In the genomic region with DNA sequence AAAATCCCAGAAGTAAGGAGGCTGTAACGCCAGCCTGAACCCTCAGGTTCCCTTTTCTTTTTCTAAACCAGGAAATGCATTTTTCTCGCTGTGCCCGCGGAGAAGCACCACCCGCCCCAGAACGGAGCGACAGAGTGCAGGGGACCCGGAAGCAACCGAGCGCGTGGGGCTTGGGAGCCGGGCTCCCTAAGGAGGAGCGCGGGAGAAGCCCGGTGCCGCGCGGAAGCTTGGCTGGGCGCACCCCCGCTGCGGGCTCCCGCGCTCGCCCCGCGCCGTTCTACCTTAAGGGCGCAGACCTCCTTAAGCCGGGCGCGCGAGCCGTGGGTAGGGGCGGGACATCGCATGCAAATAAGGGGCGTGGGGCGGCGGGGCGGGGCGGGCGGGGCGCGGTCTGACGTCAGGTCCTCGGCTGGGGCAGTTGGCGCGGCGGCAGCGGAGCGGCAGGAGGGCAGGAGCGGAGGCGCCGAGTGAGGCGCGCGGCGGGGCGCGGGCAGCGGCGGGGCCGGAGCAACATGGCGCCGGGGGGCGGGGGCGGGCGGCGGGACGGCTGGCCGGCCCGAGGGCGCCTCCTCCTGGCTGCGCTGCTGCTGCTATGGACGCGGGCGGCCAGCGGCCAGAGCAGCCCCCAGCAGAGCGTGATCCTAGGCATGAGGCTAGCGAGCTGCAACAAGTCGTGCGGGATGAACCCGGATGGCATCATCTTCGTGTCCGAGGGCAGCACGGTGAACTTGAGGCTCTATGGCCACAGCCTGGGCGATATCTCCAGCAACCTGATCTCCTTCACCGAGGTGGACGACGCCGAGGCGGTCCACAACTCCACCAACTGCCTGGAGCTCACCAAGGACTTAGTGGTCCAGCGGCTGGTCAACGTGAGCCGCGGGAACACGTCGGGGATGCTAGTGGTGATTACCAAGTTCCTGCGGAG, we compare ENCODE assay signal across 8 mouse cellular contexts. TPM values are rescaled to one million over a fixed set of nuclear protein-coding genes. Genes with fewer than 3 reads are reported as not detected.
A peak's percentile ranks its signal among the peaks of the same experiment; 100 is the strongest.
DNase-seq lines count a peak whose midpoint lies in the region; ATAC-seq and TF ChIP-seq lines count a peak whose summit lies in the region.

Cnnm4 (plus strand) TSS at position 440 of the 925 bp plus-strand sequence.

- DNase-seq in cerebellum, adult 11 months: peak; percentile 87
- peak; percentile 90 for DNase-seq in forebrain, embryonic 14.5 days (ENCODE audit: low spot score)
- peak; percentile 87 to 90 for DNase-seq in heart, postnatal 14 days
- peak; percentile 84 for DNase-seq in layer of hippocampus, adult 11-12 months (ENCODE audit: low spot score)
- peak; percentile 96 for DNase-seq in liver, postnatal 0 days
- DNase-seq in telencephalon, adult 2 months (ENCODE audit: low read depth, low spot score): peak; percentile 80

- H3K27ac ChIP-seq in ES-Bruce4 (ENCODE audit: insufficient read depth, low read length): no peak within 1 kb of the TSS
- 0 out of 2 replicates have a peak within 1 kb of the TSS, but pooled peaks have one; percentile 14 for H3K27ac ChIP-seq in forebrain, embryonic 14.5 days (ENCODE audit: low read depth, low read length)
- H3K27ac ChIP-seq in liver, postnatal 0 days (ENCODE audit: low read depth): peak within 1 kb of the TSS; percentile 92
- H3K27ac ChIP-seq in neural tube, embryonic 13.5 days (replicated peaks): peak within 1 kb of the TSS; percentile 39

- H3K4me3 ChIP-seq in ES-Bruce4 (ENCODE audit: low read depth, low read length): peak within 1 kb of the TSS; percentile 88
- H3K4me3 ChIP-seq in forebrain, embryonic 14.5 days (ENCODE audit: low read depth, low read length): peak within 1 kb of the TSS; percentile 56
- peak within 1 kb of the TSS; percentile 77 for H3K4me3 ChIP-seq in liver, postnatal 0 days (ENCODE audit: low read depth, low read length)
- H3K4me3 ChIP-seq in neural tube, embryonic 13.5 days: peak within 1 kb of the TSS; percentile 62

- no peak for TF ChIP-seq POLR2A in ES-Bruce4 (IDR thresholded peaks at IDR 0.05; ENCODE audit: insufficient read depth, low read length)

- intact Hi-C loops in heart, postnatal 14 days (cut with DNase I): loop anchor here (2.0 kb wide), 2 partner anchors 27 to 103 kb away; partner anchors contain the start of genes Kansl3 and Lman2l

- TF ChIP-seq EP300 in ES-Bruce4 (IDR thresholded peaks at IDR 0.05; ENCODE audit: insufficient read depth, low read depth, low read length): no peak
- no peak for TF ChIP-seq EP300 in liver, postnatal 0 days (IDR thresholded peaks at IDR 0.05; ENCODE audit: low read depth)

- ATAC-seq in forebrain, embryonic 14.5 days: peak; percentile 93
- peak; percentile 92 for ATAC-seq in liver, postnatal 0 days
- peak; percentile 91 for ATAC-seq in neural tube, embryonic 13.5 days (ENCODE audit: low read depth)

- H3K27me3 ChIP-seq in ES-Bruce4 (ENCODE audit: control insufficient read depth, insufficient read depth, low read length, poor library complexity, severe bottlenecking): no peaks in the 10 kb centered on the region
- no peaks in the 10 kb centered on the region for H3K27me3 ChIP-seq in forebrain, embryonic 14.5 days (replicated peaks; ENCODE audit: control insufficient read depth, insufficient read depth, low read length)
- peaks cover 8% of the 10 kb centered on the region; the same call in 1 of the 2 replicates for H3K27me3 ChIP-seq in liver, postnatal 0 days (ENCODE audit: insufficient read depth, low read length)
- no peaks in the 10 kb centered on the region for H3K27me3 ChIP-seq in neural tube, embryonic 13.5 days

- H3K4me1 ChIP-seq in ES-Bruce4 (ENCODE audit: control insufficient read depth, insufficient read depth, low read length): no peaks in the 10 kb centered on the region
- peaks cover 46% of the 10 kb centered on the region for H3K4me1 ChIP-seq in forebrain, embryonic 14.5 days (ENCODE audit: control insufficient read depth, insufficient read depth, low read length)
- H3K4me1 ChIP-seq in liver, postnatal 0 days (ENCODE audit: insufficient read depth): peaks cover 60% of the 10 kb centered on the region
- H3K4me1 ChIP-seq in neural tube, embryonic 13.5 days (replicated peaks): peaks cover 48% of the 10 kb centered on the region

- peak; percentile 31 for TF ChIP-seq CTCF in ES-Bruce4 (IDR thresholded peaks at IDR 0.05; ENCODE audit: low read depth, low read length)
- peak; percentile 62 for TF ChIP-seq CTCF in liver, postnatal 0 days (IDR thresholded peaks at IDR 0.05; ENCODE audit: low read depth)

- no peaks in the 10 kb centered on the region for H3K9me3 ChIP-seq in ES-Bruce4 (replicated peaks; ENCODE audit: control insufficient read depth, insufficient read depth, low read length, poor library complexity, severe bottlenecking)
- H3K9me3 ChIP-seq in forebrain, embryonic 14.5 days (replicated peaks; ENCODE audit: control insufficient read depth, low read length): no peaks in the 10 kb centered on the region
- H3K9me3 ChIP-seq in liver, postnatal 0 days (ENCODE audit: low read length): no peaks in the 10 kb centered on the region
- no peaks in the 10 kb centered on the region for H3K9me3 ChIP-seq in neural tube, embryonic 13.5 days

- WGBS in forebrain, embryonic 14.5 days: under 1% methylated on average over 63 of the region's 98 CpGs
- WGBS in liver, postnatal 0 days (ENCODE audit: insufficient replicate concordance): under 1% methylated on average over 47 of the region's 98 CpGs
- WGBS in neural tube, embryonic 13.5 days: under 1% methylated on average over 73 of the region's 98 CpGs

- H3K9ac ChIP-seq in ES-Bruce4 (ENCODE audit: low read depth, poor library complexity, severe bottlenecking): peak within 1 kb of the TSS; percentile 27
- H3K9ac ChIP-seq in forebrain, embryonic 14.5 days (ENCODE audit: low read length): peak within 1 kb of the TSS; percentile 71
- peak within 1 kb of the TSS; percentile 82 for H3K9ac ChIP-seq in liver, postnatal 0 days (replicated peaks)
- peak within 1 kb of the TSS; percentile 76 for H3K9ac ChIP-seq in neural tube, embryonic 13.5 days

- peak within 1 kb of the TSS; percentile 81 for H3K4me2 ChIP-seq in forebrain, embryonic 14.5 days (ENCODE audit: low read length)
- H3K4me2 ChIP-seq in liver, postnatal 0 days (ENCODE audit: low read depth, low read length): peak within 1 kb of the TSS; percentile 96
- H3K4me2 ChIP-seq in neural tube, embryonic 13.5 days: peak within 1 kb of the TSS; percentile 64

- no peaks in the 10 kb centered on the region for H3K36me3 ChIP-seq in ES-Bruce4 (ENCODE audit: control insufficient read depth, insufficient read depth, low read length, poor library complexity, severe bottlenecking)
- no peaks in the 10 kb centered on the region for H3K36me3 ChIP-seq in forebrain, embryonic 14.5 days (ENCODE audit: control insufficient read depth, insufficient read depth, low read length)
- H3K36me3 ChIP-seq in liver, postnatal 0 days (replicated peaks; ENCODE audit: insufficient read depth, low read length): no peaks in the 10 kb centered on the region
- H3K36me3 ChIP-seq in neural tube, embryonic 13.5 days: no peaks in the 10 kb centered on the region

RNA-seq across cellular contexts. Expression of gene Cnnm4, which starts in this region (rescaled TPM):
- 4.7 and 5.4 TPM in 2 replicates for polyA plus RNA-seq in ES-Bruce4 (2011; ENCODE audit: insufficient read depth, insufficient read length, low read depth, missing spikeins)
- polyA plus RNA-seq in forebrain, embryonic 14.5 days (2014; fragmentation: Nextera tagmentation; extraction: Ambion mirVana): 7.8 and 9.0 TPM in 2 replicates
- total RNA-seq in heart, postnatal 14 days (2021): 1 to 10 TPM; 3.4 to 4.1 TPM
- 2.1 and 2.2 TPM in 2 replicates for polyA plus RNA-seq in liver, postnatal 0 days (2015; fragmentation: Nextera tagmentation; extraction: Ambion mirVana)
- polyA plus RNA-seq in neural tube, embryonic 13.5 days (2015; fragmentation: Nextera tagmentation; extraction: Ambion mirVana): 9.3 and 10.3 TPM in 2 replicates

Comparison
In these comparisons a context has a peak if more than half of its experiments do, and no peak if none do; other contexts are left out.
1. H3K9ac ChIP-seq: peak in every context shown above with its lines; median percentile 82 in liver, postnatal 0 days; 76 in neural tube, embryonic 13.5 days; 71 in forebrain, embryonic 14.5 days; 27 in ES-Bruce4.